Mouse (Mus musculus) heart, embryonic 16.5 days (tissue): ENCODE measurements around the gene Cenpu. TPM values are rescaled to one million over a fixed set of nuclear protein-coding genes. Genes with fewer than 3 reads are reported as not detected.
A peak's percentile ranks its signal among the peaks of the same experiment; 100 is the strongest.
"Not testable (repeated sequence)": the region's sequence is repeated elsewhere in the genome, so short reads cannot be mapped to it uniquely, and the experiment has no call there.

Experiments used
- ATAC-seq: fragments of 200-750 bp; cut with Nextera tagmentation; replicated peaks from 2 replicates; pipeline ENCODE4 v1.8.0; 2017; ENCODE audit warnings: moderate number of reproducible peaks; ENCODE audit not compliant: insufficient read depth, low FRiP score; ENCODE audit errors: extremely low read depth
- H3K27ac ChIP-seq: fragments of 300-500 bp; sonication (generic); 2 replicates; pipeline ENCODE4 v1.5.1; 2014; ENCODE audit warnings: mild to moderate bottlenecking, low read length, control low read depth, moderate library complexity
- H3K27me3 ChIP-seq: fragments of 300-500 bp; sonication (generic); 2 replicates; pipeline ENCODE4 v1.6.1; 2014; ENCODE audit warnings: low read length, mixed read lengths; ENCODE audit not compliant: control insufficient read depth, insufficient read depth
- H3K36me3 ChIP-seq: fragments of 300-500 bp; sonication (generic); 2 replicates; pipeline ENCODE4 v1.6.1; 2014; ENCODE audit not compliant: control insufficient read depth, insufficient read depth
- H3K4me1 ChIP-seq: fragments of 300-500 bp; sonication (generic); 2 replicates; pipeline ENCODE4 v1.6.1; 2014; ENCODE audit warnings: low read length, mixed read lengths; ENCODE audit not compliant: control insufficient read depth, insufficient read depth
- H3K4me2 ChIP-seq: fragments of 300-500 bp; sonication (generic); 2 replicates; pipeline ENCODE4 v1.6.1; 2014; ENCODE audit warnings: low read depth, mild to moderate bottlenecking, control low read depth, low read length
- H3K4me3 ChIP-seq: fragments of 300-500 bp; sonication (generic); 2 replicates; pipeline ENCODE4 v1.5.1; 2014; ENCODE audit warnings: mild to moderate bottlenecking, control low read depth, low read length
- H3K9ac ChIP-seq: fragments of 300-500 bp; sonication (generic); 2 replicates; pipeline ENCODE4 v1.6.1; 2014; ENCODE audit warnings: low read length, control low read depth
- H3K9me3 ChIP-seq: fragments of 300-500 bp; sonication (generic); replicated peaks from 2 replicates; pipeline ENCODE4 v1.6.1; 2016; ENCODE audit warnings: low read length; ENCODE audit not compliant: control insufficient read depth
- WGBS: fragments of 180-500 bp; shearing (Covaris S2); extraction: QIAGEN DNeasy Blood & Tissue Kit; methylation state at CpG from one replicate; pipeline ENCODE4 v1.1.7; 2014; 5-methylcytosine and 5-hydroxymethylcytosine counted together
- polyA plus RNA-seq: library from polyadenylated mRNA; unstranded; fragments of >200 nt; fragmentation: Nextera tagmentation; extraction: Ambion mirVana; gene quantifications from 2 replicates; pipeline ENCODE4 v1.2.1, GENCODE M21; 2015

Gene Cenpu
- polyA plus RNA-seq, 1 experiment from 2014 or later: 9.9 TPM

DNA sequence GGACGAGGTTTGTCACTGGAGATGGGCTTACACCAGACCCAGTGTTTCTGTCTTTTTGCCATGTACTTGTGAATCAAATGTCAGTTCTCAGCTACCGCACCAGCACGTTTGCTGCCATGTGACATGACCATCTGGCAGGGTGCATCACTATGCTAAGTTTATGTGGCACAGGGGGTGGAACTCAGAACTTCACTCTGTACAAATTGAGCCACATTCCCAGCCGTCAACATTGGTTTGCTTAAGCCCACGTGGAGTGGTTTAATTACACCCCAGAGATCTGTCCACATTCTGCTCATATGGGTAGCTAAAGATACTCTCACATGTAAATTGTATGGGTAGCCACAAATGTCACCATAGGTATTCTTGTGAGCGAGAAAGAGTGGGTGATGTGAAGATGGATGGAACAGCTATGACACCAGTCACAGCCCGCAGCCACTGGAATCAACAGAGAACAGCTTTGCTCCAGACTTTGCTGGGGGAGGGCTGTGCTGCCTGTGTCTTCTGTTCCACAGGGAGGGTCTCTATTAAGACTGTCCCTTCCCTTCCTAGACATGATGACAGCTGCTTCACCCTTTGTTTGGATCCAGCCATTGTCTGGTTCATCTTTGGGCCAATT lies 15.2 kb downstream of the Cenpu start:
- 81% methylated on average over 7 of the region's 7 CpGs for WGBS
- H3K9ac ChIP-seq: no peak overlapping the region
- H3K4me2 ChIP-seq: no peak overlapping the region
- no peaks in the 10 kb centered on the region; the same call in 1 of the 2 replicates for H3K36me3 ChIP-seq
- no peak for ATAC-seq
- no peaks in the 10 kb centered on the region for H3K27me3 ChIP-seq
- H3K27ac ChIP-seq: no peak overlapping the region
- no peaks in the 10 kb centered on the region for H3K9me3 ChIP-seq
- no peak overlapping the region for H3K4me3 ChIP-seq
- no peaks in the 10 kb centered on the region for H3K4me1 ChIP-seq

DNA sequence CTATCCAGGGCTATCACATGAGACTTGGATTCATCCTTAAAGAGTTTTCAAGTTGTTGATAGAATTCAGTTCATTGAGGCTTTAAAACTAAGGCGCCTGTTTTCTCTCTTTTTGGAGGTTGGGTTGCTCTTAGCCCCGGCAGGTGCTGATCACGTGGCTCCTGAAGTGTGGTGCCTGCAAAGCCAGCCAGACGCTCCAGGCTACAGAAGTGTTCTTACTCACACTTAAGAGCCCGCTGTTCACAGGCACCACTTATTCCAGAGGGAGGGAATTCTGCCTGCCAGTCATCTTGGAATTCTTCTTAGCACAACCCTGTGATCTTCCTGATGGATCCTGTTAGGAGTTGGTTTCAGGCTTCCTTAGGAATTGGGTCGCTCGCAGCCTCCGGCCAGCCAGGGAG lies 16.1 kb downstream of the Cenpu start:
- no peaks in the 10 kb centered on the region for H3K9me3 ChIP-seq
- no peak for ATAC-seq
- H3K9ac ChIP-seq: no peak overlapping the region
- no peak overlapping the region for H3K4me2 ChIP-seq
- no peaks in the 10 kb centered on the region for H3K27me3 ChIP-seq
- H3K4me1 ChIP-seq: no peaks in the 10 kb centered on the region
- H3K27ac ChIP-seq: no peak overlapping the region
- WGBS: 65% methylated on average over 8 of the region's 8 CpGs
- peaks cover 2% of the 10 kb centered on the region; the same call in 1 of the 2 replicates for H3K36me3 ChIP-seq
- H3K4me3 ChIP-seq: no peak overlapping the region

DNA sequence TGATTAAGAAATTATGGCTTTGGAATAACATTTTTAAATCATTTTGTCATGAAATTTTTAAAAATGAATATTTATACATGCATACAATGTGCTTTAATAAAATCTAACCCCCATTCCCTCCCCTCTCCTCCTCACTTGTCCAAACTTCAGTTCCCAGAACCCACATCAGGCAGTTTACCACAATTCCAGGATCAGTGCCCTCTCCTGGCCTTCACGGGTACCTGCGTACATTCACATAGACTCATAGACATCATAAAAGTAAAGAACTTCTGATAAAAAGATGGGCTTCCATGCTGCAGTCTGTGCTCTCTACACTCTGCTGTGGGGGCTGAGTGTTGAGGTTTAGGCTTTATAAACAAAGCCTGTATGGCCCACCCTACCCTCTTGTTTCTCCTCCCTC lies 17.1 kb downstream of the Cenpu start:
- Histone ChIP-seq H3K4me2 (no peak overlapping the region), H3K4me1 (no peaks in the 10 kb centered on the region), H3K36me3 (peaks cover 2% of the 10 kb centered on the region; the same call in 1 of the 2 replicates), H3K9ac (no peak overlapping the region), H3K4me3 (no peak overlapping the region), H3K27ac (no peak overlapping the region), H3K27me3 (no peaks in the 10 kb centered on the region), H3K9me3 (no peaks in the 10 kb centered on the region)
- 86% methylated on average over 2 of the region's 2 CpGs for WGBS
- ATAC-seq: no peak

GRCm38 (mm10) chr8:46569659-46570441 lies 18.0 kb downstream of the Cenpu start:
- ATAC-seq: peak; percentile 49; the same call in 1 of the 2 replicates

DNA sequence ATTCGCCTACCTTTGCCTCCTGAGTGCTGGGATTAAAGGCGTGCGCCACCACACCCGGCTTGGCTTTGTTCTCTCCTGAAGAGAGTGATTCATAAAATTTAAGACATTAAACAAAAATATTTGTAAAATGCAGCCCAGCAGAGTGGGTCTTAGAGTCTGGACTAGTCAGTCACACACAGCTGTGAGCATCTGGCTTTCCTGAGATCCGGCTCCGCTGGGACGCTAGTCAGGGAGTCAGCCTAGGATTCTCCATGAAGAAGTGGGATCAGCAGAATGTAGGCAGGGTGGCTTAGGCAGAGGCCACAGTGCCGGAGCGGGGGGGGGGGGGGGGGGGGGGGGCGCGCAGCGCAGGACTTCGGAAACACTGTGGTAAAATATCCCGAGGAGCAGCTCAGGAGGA lies 18.8 kb downstream of the Cenpu start:
- Histone ChIP-seq H3K9ac (no peak overlapping the region), H3K27ac (no peak overlapping the region), H3K4me1 (no peaks in the 10 kb centered on the region), H3K36me3 (peaks cover 4% of the 10 kb centered on the region), H3K4me3 (no peak overlapping the region), H3K9me3 (no peaks in the 10 kb centered on the region), H3K4me2 (no peak overlapping the region), H3K27me3 (no peaks in the 10 kb centered on the region)
- ATAC-seq: no peak
- 92% methylated on average over 9 of the region's 14 CpGs for WGBS

More at GRCm38 (mm10) chr8:46569659-46570441, 18.0 kb downstream of the Cenpu start:
- no peak overlapping the region for H3K27ac ChIP-seq
- 76% methylated on average over 19 of the region's 19 CpGs for WGBS
- no peak overlapping the region for H3K4me2 ChIP-seq
- no peaks in the 10 kb centered on the region for H3K27me3 ChIP-seq
- no peaks in the 10 kb centered on the region for H3K9me3 ChIP-seq
- H3K36me3 ChIP-seq: peaks cover 2% of the 10 kb centered on the region
- no peak overlapping the region for H3K4me3 ChIP-seq
- no peaks in the 10 kb centered on the region for H3K4me1 ChIP-seq
- H3K9ac ChIP-seq: no peak overlapping the region

GRCm38 (mm10) chr8:46573446-46573845 lies 21.6 kb downstream of the Cenpu start:
- ATAC-seq: no peak

GRCm38 (mm10) chr8:46573964-46574363 lies 22.1 kb downstream of the Cenpu start:
- Histone ChIP-seq H3K4me2 (no peak overlapping the region), H3K4me1 (no peaks in the 10 kb centered on the region), H3K36me3 (peaks cover 25% of the 10 kb centered on the region), H3K27ac (no peak overlapping the region), H3K4me3 (no peak overlapping the region), H3K9ac (no peak overlapping the region), H3K27me3 (no peaks in the 10 kb centered on the region), H3K9me3 (no peaks in the 10 kb centered on the region)
- no peak for ATAC-seq
- 91% methylated on average over 2 of the region's 2 CpGs for WGBS

More at GRCm38 (mm10) chr8:46573446-46573845, 21.6 kb downstream of the Cenpu start:
- Histone ChIP-seq H3K4me2 (no peak overlapping the region), H3K9ac (no peak overlapping the region), H3K36me3 (peaks cover 21% of the 10 kb centered on the region), H3K27ac (no peak overlapping the region), H3K4me3 (no peak overlapping the region), H3K9me3 (no peaks in the 10 kb centered on the region), H3K27me3 (no peaks in the 10 kb centered on the region), H3K4me1 (no peaks in the 10 kb centered on the region)
- 83% methylated on average over 2 of the region's 2 CpGs for WGBS

DNA sequence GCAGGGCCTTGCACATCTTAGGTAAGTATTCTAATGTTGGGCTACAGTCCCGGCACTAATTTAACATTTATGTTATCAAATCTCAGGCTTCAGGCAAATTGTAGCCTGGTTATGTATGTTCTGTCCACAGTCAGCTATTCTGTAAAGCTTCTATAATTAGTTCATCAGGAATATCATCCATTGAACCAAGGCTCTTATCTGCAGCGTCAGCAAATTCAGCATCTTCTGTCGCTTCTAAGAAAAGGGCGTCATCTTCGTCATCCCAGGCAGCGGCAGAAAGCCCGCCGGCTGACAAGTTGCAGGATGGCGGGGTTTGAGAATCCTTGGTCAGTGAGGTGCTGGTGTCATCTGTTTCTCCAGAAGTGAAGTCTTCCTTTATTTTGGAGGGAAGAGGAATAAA lies 27.0 kb downstream of the Cenpu start:
- Histone ChIP-seq H3K4me2 (no peak overlapping the region), H3K9me3 (no peaks in the 10 kb centered on the region), H3K4me1 (no peaks in the 10 kb centered on the region), H3K27ac (no peak overlapping the region), H3K36me3 (peaks cover 28% of the 10 kb centered on the region), H3K9ac (no peak overlapping the region), H3K27me3 (no peaks in the 10 kb centered on the region), H3K4me3 (no peak overlapping the region)
- WGBS: 87% methylated on average over 9 of the region's 9 CpGs
- no peak for ATAC-seq

DNA sequence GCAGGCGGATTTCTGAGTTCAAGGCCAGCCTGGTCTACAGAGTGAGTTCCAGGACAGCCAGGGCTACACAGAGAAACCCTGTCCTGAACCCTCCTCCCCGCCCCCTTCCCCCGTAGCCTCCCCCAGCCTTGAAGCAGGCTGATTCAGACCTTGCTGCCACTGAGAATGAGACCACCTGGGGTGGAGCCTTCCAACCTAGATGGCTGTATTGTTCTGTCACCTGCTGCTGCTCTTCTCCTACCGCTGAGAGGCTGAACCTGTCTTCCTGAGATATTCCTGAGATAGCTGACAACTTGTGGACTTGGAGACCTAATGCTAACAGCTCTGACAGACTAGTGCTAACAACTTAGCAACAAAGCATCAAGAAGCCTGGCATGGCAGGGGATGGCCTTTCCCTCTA lies 32.5 kb downstream of the Cenpu start:
- not testable (repeated sequence) for H3K36me3 ChIP-seq, H3K27ac ChIP-seq, H3K27me3 ChIP-seq, H3K4me1 ChIP-seq, H3K4me2 ChIP-seq, H3K9ac ChIP-seq, ATAC-seq, H3K9me3 ChIP-seq, H3K4me3 ChIP-seq
- 74% methylated on average over 4 of the region's 4 CpGs for WGBS
